Mouse (Mus musculus) adrenal gland, adult (tissue): ENCODE measurements around the gene Kcnip1.

ENCODE experiments used
- DNase-seq, 2 experiments: peaks; one replicate each; pipeline ENCODE4 v3.0.0; 2022 to 2023; ENCODE audit warnings: low spot score in 1 of 2; ENCODE audit not compliant: inconsistent age in 2 of 2

The Kcnip1 gene

GRCm38 (mm10) chr11:33700725-33701124 is 292.2 kb downstream of the Kcnip1 start:
- DNase-seq, result no peak

DNA sequence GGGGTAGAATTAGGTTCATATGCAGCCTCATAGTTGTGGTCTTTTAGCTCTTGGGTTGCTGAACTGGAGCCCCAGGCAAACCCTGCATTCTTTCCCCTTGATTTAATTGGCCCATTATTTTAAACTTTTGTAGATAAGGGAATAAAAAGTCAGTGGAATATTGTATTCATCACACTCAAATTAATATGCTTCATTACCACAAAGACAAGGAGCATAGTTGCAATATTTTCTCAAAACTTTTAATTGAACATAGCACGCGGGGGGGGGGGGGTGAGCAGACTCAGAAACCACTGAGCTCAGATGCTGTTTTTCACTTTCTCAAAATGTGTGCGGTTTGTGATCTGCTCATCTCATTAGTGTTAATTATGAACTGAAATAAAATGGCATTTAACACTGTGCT is 302.8 kb downstream of the Kcnip1 start:
- no peak for DNase-seq

- DNase-seq, result no peak
Observed at GRCm38 (mm10) chr11:33685904-33686303, 307.0 kb downstream of the Kcnip1 start.

GRCm38 (mm10) chr11:33680151-33680550 is 312.8 kb downstream of the Kcnip1 start:
- peak; percentile 21 to 54 for DNase-seq

DNA sequence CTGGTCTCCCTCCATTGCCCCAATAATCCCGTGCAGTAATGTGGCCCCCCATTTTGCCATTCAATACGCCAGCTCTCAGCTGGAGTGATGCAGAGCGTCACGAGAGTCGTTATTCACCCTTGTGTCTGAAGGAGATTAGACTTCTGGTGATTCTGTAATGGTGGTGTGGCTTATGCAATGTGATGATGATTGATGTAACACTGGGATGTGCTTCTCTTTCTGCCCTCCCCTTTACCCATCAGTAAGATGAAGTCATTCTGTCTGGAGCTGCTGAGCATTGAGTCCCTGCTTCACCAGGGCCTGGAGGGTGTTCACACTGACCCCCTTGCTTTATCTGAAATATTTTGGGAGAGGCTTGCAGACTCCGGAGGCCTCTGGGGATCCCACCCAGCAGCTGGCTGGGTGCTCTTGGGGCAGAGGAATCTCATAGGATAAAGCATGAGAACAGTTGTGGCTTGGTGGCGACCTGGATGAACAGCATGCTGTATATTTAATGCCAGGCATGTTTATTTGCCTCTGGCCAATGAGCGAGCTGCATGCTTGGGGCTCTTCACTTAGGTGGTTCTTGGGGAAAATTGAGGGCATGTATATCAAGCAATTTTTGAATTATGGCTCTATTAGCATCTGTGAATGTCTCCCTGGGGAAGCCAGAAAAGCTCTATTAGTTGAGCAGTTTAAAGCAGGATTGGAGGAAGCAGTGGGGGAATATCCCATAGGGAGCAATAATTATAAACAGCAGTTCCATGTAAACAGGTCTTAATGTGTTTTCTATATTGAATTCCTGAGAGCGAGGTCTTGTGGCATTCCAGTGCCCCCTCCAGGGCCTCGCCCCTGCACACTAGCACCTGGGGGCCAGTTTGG is 322.6 kb downstream of the Kcnip1 start:
- DNase-seq, result no peak

DNA sequence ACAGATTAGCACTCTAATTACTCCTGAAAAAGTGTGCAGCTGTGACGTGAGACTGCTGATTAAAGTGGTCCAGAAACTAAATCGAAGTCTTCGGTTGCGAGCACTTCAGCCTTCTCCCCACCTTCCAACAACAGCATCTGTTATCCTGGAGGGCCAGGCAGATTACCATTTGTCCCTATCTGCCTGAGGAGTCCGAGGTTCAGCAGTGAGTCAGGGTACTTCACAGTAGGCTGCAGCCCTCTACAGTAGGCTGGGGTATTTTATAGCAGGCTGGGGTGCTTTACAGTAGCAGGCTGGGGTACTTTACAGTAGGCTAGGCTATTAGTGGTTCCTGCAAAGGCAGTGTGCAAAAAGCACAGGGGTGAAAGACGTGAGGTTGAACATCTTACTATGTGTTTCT is 324.6 kb downstream of the Kcnip1 start:
- no peak for DNase-seq

DNA sequence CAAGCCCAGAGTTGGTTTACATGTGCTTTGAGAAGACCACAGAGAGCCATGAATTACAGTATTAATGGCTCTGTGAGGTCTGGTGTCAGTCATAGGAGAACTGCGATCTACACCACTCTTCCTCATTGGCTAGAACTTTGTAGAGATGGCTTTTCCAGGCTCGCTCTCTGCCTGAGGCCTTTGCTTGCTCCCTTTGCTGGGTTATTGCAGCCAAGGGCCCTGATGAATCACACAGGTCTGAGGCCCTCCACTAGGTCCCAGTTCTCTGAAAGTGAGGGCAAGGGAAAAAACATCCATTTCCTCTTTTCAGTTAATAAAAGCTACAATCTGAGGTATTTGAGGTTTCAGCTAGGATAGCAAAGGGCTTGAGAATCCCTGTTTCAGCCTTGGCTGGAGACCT is 329.4 kb downstream of the Kcnip1 start:
- no peak for DNase-seq

- no peak for DNase-seq
Observed at GRCm38 (mm10) chr11:33660016-33660913, 332.7 kb downstream of the Kcnip1 start.

GRCm38 (mm10) chr11:33655861-33656593 is 336.9 kb downstream of the Kcnip1 start:
- no peak for DNase-seq

GRCm38 (mm10) chr11:33655221-33655620 is 337.7 kb downstream of the Kcnip1 start:
- no peak for DNase-seq

- no peak for DNase-seq
Observed at GRCm38 (mm10) chr11:33654485-33654884, 338.5 kb downstream of the Kcnip1 start.

- DNase-seq, result no peak
Observed at GRCm38 (mm10) chr11:33649358-33649757, 343.6 kb downstream of the Kcnip1 start.

DNA sequence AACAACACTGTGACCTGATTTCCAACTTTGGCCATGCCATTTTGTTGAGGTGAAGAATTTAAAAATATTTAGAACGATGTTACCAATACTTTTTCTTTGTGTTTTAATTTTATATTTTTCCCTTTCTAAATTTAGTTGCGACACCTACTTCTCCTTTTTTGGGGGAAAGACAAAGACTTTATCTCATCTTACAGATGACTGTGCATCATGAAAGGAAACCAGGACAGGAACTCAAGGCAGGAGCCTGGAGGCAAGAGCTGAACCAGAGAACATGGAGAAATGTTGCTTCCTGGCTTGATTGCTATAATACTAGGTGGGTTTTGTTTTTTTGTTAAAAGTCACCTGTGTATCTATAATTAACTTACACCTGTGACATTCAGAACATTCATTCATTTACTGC is 355.8 kb downstream of the Kcnip1 start:
- DNase-seq, result no peak

DNA sequence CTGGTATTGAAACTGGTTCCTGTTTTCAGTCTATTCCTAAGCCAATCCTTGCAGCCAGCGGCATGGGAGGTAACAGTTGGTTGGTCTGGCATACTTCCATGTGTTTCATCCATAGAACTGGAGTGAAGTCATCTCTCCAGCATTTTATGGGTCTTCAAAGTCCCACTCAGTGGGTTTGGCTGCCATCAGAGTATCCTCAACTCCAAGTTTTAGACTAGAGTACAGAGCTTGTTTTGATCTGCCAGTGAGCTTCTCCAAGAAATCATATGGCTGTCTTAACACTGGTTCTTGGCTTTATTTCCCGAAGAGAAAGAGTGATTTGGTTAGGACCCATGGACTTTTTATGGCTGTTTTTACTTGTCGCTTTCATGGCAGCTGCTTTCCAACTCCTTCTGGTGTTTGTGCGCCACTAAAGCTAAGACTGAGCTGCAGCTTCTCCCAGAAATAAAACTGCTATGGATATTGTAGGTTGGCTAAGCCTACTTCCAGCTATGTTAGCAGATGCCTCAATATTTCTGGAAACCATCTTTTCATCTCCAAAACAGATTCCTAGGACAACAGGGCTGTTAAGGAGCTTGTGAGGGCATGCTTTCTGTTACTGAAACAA is 365.7 kb downstream of the Kcnip1 start:
- no peak for DNase-seq

GRCm38 (mm10) chr11:33614218-33614617 is 378.7 kb downstream of the Kcnip1 start:
- DNase-seq, result peak; percentile 53 to 88

DNA sequence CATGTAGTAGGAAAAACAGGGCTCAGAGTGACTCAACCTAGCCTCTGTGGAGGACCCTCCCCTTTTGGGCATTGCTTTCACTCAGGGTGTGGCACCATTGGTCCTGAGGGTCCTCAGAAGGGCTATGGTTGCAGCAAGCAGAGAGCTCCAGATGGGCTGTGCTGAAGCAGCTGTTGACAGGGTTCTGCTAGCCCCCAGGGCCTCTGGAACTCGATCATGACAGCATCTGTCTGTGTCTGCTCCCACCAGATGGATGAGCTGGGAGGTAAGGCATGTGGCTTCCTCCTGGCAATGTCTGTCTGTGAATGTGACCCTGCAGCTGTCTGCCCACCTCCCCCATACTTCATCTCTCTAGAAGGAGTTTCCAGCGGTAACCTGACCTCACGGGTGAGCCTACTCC is 385.2 kb downstream of the Kcnip1 start:
- no peak for DNase-seq

- DNase-seq, result no peak
Observed at GRCm38 (mm10) chr11:33603174-33603573, 389.8 kb downstream of the Kcnip1 start.

- DNase-seq, result no peak
Observed at GRCm38 (mm10) chr11:33598986-33599385, 394.0 kb downstream of the Kcnip1 start, which contains the start of gene D130052B06Rik. Gene D130052B06Rik (plus strand): TSS chr11:33599302.

DNA sequence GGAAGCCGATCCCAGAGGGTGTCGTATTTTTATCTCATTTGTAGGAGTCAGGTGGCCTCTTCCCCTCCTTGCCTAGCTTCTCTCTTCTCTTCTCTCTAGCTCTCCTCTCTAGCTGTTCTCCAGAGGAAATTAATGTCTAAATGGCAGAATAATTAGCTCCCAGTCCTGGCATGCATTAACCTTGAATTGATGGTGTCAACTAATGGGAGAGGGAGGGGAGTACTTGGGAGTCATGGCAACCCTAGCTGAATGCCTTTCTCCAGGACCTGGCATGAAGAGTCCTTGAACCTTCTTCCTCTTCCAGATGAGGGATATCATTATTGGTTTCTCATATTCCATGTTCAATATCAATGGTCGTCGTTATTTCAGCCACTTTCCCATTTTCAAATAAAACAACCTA is 396.3 kb downstream of the Kcnip1 start:
- no peak for DNase-seq

- DNase-seq, result no peak
Observed at GRCm38 (mm10) chr11:33592826-33593225, 400.1 kb downstream of the Kcnip1 start.

- no peak for DNase-seq
Observed at GRCm38 (mm10) chr11:33590771-33591170, 402.2 kb downstream of the Kcnip1 start.
